Mouse (Mus musculus) embryonic stem cell, embryonic (primary cell): ENCODE measurements around the gene Tgfbr3l.

Experiments
- CTCF ChIA-PET, 4 experiments: fragments of 300-600 bp in 2 of 4; fragments of 350-600 bp in 2 of 4; sonication (Branson Sonifier 250); formaldehyde crosslinking; loops; one replicate each; lab custom pipeline; 2022; ENCODE audit warnings: inconsistent platforms in 2 of 4; lab: Charles Lee
- POLR2A ChIA-PET, 4 experiments: fragments of 300-600 bp in 2 of 4; fragments of 350-600 bp in 2 of 4; sonication (Branson Sonifier 250); formaldehyde crosslinking; loops; one replicate each; lab custom pipeline; 2022; ENCODE audit warnings: antibody characterized with exemption in 4 of 4, inconsistent platforms in 1 of 4; lab: Charles Lee

Gene Tgfbr3l

DNA sequence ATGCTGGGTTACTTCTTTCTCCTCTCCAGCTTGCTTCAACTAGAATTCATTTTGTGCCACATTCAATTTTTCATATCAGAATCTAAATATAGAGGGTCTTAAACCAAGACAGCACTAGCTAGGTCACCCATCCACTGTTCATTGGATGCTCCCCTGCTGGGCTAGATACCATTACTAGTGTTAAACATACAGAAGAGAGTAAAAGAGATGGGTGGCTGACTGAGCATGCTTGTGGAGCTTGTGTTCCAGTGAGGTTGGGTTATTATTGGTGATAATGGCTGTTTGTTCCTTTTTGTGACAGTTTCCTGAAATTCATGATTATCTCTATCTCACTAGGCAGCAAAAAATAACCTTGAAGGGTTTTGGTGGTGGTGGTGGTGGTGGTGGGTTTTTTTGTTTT is 26.0 kb upstream of the Tgfbr3l start:
- ChIA-PET CTCF (interaction anchor here in 1 of 4 experiments (1.7 kb wide), 1 partner anchor 29 kb away, joined by 6 read pairs; no protein-coding TSS in a partner anchor), POLR2A (interaction anchor here in 1 of 4 experiments (1.0 to 2.5 kb wide), 2 partner anchors 9 to 13 kb away, joined by 5 to 11 read pairs; no protein-coding TSS in a partner anchor)

DNA sequence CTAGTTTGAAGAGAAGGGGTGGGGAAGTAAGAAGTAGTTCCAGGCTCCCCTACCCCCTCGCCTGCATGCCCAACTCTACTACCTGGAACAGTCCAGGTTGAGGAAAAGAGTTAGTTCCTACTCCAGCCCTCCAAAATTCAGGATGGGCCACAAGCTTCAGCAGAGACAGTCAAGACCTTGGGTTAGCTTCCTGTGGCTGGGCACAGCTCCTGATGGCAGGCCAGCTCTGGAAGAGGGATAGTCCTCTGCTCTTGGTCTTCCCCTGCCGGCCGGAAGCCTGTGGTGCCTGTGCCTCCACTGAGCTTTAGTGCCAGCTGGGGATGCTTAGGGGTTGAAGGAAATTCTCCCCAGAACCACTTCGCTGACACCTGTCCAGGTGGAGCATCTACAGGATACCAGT is 21.7 kb upstream of the Tgfbr3l start:
- CTCF ChIA-PET = interaction anchor here in 1 of 4 experiments (1.6 to 2.2 kb wide), 2 partner anchors 9 to 24 kb away, joined by 4 to 6 read pairs; partner anchors contain the start of gene Prr36
- POLR2A ChIA-PET = interaction anchor here (0.9 to 4.9 kb wide), 7 partner anchors 9 to 21 kb away, joined by 3 to 47 read pairs (median 5); partner anchors contain the start of genes Gm49320 (in 3 of the 4), Map2k7 (in 3 of the 4) and Prr36 (in 1 of the 4)

DNA sequence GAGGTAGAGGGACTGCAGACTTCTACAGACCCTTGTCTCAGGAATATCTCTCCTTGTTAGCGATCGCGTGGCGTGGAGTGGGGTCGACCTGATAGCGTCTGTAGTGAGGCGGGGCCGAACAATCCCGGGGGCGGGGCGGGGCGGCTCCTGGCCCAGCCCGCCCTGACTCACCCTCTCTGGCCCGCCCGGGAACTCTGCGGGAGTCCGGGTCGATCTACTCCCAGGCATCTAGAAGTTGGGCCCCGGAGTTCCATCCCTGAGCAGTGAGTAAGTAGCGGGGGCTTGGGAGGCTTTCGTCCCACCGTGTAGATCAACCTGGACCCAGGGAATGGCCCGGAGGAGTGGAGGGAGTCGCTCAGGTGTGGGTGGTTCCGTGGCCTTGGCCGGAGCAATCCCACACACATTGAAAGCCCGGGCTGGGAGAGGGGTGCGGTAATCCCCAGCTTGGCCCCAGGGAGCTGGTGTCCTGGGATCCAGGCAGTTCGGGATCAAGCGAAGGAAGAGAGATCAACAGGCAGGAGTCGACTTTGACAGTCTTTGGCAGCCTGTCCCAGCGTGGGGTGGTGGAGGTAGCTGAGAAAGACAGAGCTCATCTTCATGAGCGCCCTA is 21.2 kb upstream of the Tgfbr3l start, which contains the start of gene Lrrc8e:
Gene Lrrc8e, plus strand, starts transcription at position 89 of the 609 bp plus-strand sequence.
- POLR2A ChIA-PET = interaction anchor here (0.5 to 4.9 kb wide), 19 partner anchors 10 to 649 kb away, joined by 3 to 47 read pairs (median 4); partner anchors contain the start of genes Gm49320 (in 3 of the 4), Map2k7 (in 3 of the 4) and Prr36 (in 2 of the 4)
- CTCF ChIA-PET = interaction anchor here in 2 of 4 experiments (0.7 to 2.2 kb wide), 6 partner anchors 9 to 34 kb away, joined by 3 to 6 read pairs (median 4); partner anchors contain the start of genes Map2k7 (in 1 of the 2) and Prr36 (in 1 of the 2)

DNA sequence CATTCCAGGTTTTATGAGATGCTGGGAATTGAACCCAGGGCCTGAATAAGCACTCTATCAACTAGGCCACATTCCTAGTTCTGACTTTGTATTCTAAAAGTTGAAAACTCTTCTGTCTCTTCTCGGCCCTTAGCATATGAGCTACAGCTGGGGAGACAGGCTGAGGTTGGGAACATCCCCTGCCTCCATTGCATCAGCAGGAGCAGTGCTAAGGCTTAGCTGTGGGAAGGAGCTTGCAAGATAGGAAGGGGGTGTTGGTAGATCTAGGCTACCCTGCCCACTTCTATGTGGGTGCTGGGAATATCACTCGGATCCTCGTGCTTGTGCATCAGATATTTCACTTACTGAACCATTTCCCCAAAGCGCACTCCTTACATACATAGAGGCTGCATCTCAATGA is 20.1 kb upstream of the Tgfbr3l start:
- ChIA-PET POLR2A (interaction anchor here (0.8 to 4.9 kb wide), 16 partner anchors 9 to 120 kb away, joined by 3 to 47 read pairs (median 4); partner anchors contain the start of genes Gm49320 (in 3 of the 4), Map2k7 (in 3 of the 4) and Prr36 (in 2 of the 4)), CTCF (interaction anchor here in 3 of 4 experiments (0.7 to 2.2 kb wide), 6 partner anchors 11 to 35 kb away, joined by 3 to 6 read pairs (median 4); partner anchors contain the start of gene Prr36 (in 1 of the 3))

DNA sequence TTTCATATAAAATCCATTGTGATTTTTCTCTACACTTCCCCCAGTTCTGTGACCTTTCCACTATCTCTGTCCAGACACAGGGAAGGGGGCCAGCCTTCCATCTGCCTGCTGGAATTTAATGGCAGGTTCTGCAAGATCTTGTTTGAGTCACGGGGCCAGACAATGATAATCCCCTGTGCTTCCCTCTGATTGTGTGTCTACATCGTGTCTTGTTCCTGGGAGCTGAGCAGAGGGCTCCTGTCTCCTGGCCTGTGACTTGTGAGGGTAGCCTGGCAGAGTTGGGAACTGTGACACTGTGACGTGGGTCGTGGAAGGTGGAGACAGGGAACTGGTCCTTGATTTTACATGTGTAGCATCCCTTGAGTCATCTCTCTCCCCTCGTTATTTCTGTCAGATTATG is 18.2 kb upstream of the Tgfbr3l start:
- CTCF ChIA-PET = interaction anchor here in 1 of 4 experiments (1.1 kb wide), 1 partner anchor 23 kb away, joined by 4 read pairs; no protein-coding TSS in a partner anchor
- POLR2A ChIA-PET = interaction anchor here in 2 of 4 experiments (0.7 to 4.9 kb wide), 7 partner anchors 8 to 384 kb away, joined by 3 to 47 read pairs (median 3); partner anchors contain the start of genes Gm49320 (in 1 of the 2) and Map2k7 (in 1 of the 2)

DNA sequence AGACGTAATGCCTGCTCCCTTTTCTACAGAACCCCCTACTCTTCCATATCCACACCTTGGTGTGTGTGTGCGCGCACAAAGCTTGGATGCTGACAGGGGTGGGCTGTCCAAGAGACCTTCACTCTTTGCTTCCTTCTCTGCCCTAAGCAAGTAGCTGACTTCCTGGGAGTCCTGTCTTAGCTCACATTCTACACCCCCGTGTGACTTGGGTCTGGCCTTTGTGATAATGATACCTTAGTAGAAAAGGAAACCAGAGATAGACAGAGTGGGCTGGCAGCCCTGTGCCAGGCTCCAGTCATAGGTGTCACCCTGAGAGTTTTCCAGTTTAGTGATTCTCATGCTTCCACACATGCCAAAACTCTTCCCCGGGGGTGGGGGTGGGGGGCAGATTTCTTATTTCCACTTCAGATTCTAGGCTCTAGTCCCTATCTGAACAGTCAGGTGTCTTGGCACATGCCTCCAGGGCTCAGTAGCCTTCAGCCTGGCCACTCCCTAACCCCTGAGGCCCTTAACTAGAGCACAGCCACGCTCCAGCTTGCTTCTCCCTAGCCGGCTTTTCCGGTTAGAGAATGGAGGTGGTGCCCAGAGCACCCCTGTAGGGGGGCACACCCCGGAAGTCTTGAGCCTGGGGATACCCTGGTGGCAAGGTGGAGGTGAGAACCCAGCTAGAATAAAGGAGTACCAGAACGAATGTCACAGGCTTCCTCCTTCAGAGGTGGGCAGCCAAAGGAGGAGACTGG is 17.2 kb upstream of the Tgfbr3l start:
- POLR2A ChIA-PET = interaction anchor here in 2 of 4 experiments (0.8 to 4.0 kb wide), 10 partner anchors 10 to 383 kb away, joined by 3 to 11 read pairs (median 3); partner anchors contain the start of gene Prr36 (in 1 of the 2)
- CTCF ChIA-PET = interaction anchor here in 2 of 4 experiments (0.9 to 1.4 kb wide), 4 partner anchors 24 to 38 kb away, joined by 4 to 7 read pairs (median 4); no protein-coding TSS in a partner anchor

DNA sequence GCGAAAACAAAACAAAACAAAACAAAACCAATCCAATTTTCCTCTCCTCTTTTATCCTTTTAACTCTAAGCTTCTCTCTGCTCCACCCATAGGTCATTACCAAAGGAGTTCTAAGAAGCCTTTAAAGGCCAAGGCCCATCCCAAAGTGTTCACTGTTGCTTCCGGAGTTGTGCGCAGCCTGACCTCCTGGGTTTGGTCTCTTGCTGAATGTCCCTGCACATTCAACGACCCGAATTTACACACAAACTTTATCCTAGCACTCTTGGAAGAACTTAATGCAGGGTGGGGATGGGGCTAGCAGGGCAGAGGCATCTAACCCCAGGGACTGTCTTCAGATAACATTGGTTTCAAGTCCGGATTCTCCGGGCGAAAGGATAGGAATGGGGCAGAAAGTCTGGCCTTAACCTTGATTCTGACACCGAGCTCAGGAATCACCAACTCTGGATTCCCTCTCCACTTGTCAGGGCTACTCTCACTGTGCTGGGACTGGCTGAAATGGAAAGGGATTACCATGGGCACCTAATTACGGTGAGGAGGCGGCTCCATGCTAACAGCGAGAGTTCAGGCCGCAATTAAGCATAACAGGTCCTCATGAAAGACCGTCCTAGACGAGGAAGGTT is 10.1 kb upstream of the Tgfbr3l start:
- CTCF ChIA-PET = interaction anchor here (0.5 to 2.4 kb wide), 22 partner anchors 11 to 641 kb away, joined by 3 to 13 read pairs (median 4); partner anchors contain the start of genes Ctxn1 (in 3 of the 4), Snapc2 (in 2 of the 4) and Prr36 (in 1 of the 4)
- POLR2A ChIA-PET = interaction anchor here (0.7 to 6.5 kb wide), 44 partner anchors 10 to 658 kb away, joined by 3 to 61 read pairs (median 6); partner anchors contain the start of genes Lrrc8e (in 3 of the 4), Prr36 (in 3 of the 4), Snapc2 (in 3 of the 4) and Tgfbr3l (in 2 of the 4)

DNA sequence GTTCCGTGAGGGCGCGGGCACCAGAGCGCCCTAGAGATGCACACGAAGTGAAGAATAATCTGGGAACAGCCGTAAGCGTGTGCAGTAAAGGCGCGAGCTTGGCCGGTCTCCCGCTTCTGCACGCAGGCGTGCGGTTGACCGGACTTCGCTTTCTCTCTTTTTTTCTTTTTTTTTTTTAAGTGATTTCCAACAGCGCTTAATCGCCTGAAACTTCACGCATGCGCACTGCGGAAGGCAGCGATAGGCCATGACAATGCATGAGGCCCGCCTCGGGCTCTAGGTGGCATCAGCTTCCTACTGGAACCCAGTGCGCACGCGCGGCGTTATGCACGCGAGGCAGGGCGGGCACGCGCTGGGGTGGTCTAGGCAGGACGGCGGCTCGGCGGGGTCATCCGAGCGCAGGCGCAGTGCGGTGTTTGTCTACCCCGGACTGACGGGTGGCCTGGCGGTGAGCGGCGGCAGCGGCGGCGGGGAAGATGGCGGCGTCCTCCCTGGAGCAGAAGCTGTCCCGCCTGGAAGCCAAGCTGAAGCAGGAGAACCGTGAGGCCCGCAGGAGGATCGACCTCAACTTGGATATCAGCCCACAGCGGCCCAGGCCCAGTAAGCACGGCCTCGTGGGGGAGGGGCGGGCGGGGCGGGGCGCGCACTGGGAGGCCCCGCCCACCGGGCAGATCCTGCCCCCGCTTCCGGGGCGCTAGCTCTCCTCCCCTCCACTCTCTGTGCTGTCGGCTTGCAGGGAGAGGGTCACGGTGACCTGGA is 9.4 kb upstream of the Tgfbr3l start, which contains the start of the genes Map2k7 and Gm49320:
Gene Map2k7, plus strand, starts transcription at position 307 of the 759 bp plus-strand sequence.
Gene Gm49320, plus strand, starts transcription at position 432 of the 759 bp plus-strand sequence.
- CTCF ChIA-PET = interaction anchor here (0.6 to 2.4 kb wide), 27 partner anchors 9 to 562 kb away, joined by 3 to 13 read pairs (median 5); partner anchors contain the start of genes Ctxn1 (in 3 of the 4), Snapc2 (in 2 of the 4) and Prr36 (in 1 of the 4)
- POLR2A ChIA-PET = interaction anchor here (0.6 to 6.5 kb wide), 56 partner anchors 9 to 659 kb away, joined by 3 to 61 read pairs (median 5); partner anchors contain the start of genes Lrrc8e (in 3 of the 4), Prr36 (in 3 of the 4), Snapc2 (in 3 of the 4) and Ctxn1 (in 2 of the 4)

DNA sequence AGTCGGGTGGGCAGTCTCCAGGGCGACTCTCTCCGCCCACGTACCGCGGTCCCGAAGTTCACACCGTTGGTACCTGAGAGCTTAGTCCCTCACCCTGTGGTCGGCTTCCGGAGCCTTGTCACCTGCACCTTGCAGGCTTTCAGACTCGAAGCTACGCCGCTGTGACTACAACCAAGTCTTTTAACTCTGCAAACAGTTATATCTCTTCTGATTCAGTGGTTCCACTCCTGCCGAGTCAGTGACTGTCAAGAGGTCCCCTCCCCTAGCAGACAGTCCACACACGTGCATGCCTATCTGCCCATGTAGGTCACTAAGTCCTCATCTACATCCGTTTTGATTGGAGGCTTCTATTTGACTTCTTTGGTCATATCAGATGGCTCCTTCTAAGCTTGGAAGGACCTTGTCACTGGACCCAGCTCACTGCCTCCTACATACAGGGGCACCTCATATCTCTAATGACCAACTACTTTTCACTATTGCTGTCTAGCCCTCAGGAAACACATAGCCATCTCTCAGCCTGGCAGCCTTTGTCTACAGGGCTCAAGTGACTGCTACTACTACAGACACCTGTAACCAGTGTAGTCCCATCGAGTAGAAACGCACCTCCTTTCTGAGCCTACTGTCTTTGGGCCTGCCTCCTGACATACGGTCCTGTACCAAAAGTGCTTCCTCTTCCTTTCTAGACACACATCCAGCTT is 8.7 kb upstream of the Tgfbr3l start:
- CTCF ChIA-PET = interaction anchor here (0.6 to 2.4 kb wide), 25 partner anchors 8 to 131 kb away, joined by 3 to 13 read pairs (median 5); partner anchors contain the start of genes Ctxn1 (in 3 of the 4), Snapc2 (in 2 of the 4) and Prr36 (in 1 of the 4)
- POLR2A ChIA-PET = interaction anchor here (0.6 to 6.5 kb wide), 44 partner anchors 8 to 659 kb away, joined by 3 to 61 read pairs (median 5); partner anchors contain the start of genes Lrrc8e (in 3 of the 4), Prr36 (in 3 of the 4), Ctxn1 (in 2 of the 4) and Snapc2 (in 2 of the 4)

DNA sequence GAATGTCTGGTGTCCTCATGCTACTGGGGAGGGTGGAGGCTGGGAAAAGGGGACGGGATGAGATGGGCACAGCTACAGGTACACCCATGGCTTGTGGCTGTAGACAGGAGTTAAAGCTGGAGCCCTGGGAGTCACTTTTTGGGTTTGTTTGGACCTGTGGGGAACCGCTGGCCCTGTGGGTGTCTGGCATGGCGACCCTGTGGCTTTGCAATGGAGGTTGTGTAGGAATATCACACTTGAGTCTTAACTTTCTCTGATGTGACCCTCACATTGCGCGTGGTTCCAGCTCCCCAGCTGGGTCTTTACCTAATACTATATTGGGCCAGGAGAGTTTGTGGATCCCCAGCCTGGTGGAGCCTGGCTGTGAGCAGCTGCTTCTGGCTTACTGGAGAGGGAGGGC is 3.0 kb upstream of the Tgfbr3l start:
- POLR2A ChIA-PET = interaction anchor here in 2 of 4 experiments (0.8 to 7.4 kb wide), 5 partner anchors 8 to 37 kb away, joined by 3 to 61 read pairs (median 4); partner anchors contain the start of genes Gm49320 (in 1 of the 2) and Map2k7 (in 1 of the 2)
- CTCF ChIA-PET = interaction anchor here in 1 of 4 experiments (1.3 kb wide), 1 partner anchor 105 kb away, joined by 3 read pairs; no protein-coding TSS in a partner anchor

DNA sequence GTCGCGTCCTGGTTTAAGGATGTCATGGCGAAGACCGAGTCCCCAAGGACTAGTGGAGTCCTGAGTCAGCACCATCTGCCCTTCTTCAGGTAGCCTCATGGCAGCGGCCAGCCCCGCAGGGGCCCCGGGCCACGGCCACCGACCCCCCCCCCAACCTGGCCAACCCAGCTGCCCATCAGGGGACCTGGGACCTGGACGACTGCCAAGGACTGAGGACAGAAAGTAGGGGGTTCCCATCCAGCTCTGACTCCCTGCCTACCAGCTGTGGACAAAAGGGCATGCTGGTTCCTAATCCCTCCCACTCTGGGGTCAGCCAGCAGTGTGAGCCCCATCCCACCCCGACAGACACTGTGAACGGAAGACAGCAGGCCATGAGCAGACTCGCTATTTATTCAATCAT is 2.3 kb upstream of the Tgfbr3l start:
- ChIA-PET CTCF (no interaction called here), POLR2A (interaction anchor here in 2 of 4 experiments (0.8 to 7.4 kb wide), 5 partner anchors 9 to 52 kb away, joined by 3 to 61 read pairs (median 5); partner anchors contain the start of genes Gm49320 (in 1 of the 2) and Map2k7 (in 1 of the 2))

DNA sequence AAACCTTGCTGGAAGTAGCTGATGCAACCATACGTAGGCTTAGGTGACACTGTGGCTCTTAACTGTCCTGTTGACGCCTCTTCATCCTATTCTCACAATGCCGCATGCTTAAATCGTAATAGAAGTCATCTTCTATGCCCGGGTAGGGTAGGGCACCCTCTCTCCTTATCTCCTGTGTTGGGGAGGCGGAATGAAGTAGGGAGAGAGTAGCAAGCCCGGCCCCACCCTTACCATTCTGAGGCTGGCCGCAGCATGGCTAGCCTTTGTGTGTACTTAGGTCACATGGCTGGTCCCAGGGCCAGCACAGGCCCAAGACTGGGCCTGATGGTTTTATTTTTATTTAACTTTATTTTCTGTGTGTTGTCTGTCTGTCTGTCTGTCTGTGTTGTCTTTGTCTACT is 773 bp upstream of the Tgfbr3l start:
- CTCF ChIA-PET = interaction anchor here in 1 of 4 experiments (0.9 to 1.1 kb wide), 2 partner anchors 9 to 12 kb away, joined by 3 to 4 read pairs; partner anchors contain the start of genes Ctxn1, Gm49320 and Map2k7
- POLR2A ChIA-PET = interaction anchor here in 3 of 4 experiments (0.5 to 7.4 kb wide), 9 partner anchors 9 to 754 kb away, joined by 3 to 61 read pairs (median 4); partner anchors contain the start of genes Gm49320 (in 2 of the 3), Map2k7 (in 2 of the 3), Ctxn1 (in 1 of the 3) and Lrrc8e (in 1 of the 3)

DNA sequence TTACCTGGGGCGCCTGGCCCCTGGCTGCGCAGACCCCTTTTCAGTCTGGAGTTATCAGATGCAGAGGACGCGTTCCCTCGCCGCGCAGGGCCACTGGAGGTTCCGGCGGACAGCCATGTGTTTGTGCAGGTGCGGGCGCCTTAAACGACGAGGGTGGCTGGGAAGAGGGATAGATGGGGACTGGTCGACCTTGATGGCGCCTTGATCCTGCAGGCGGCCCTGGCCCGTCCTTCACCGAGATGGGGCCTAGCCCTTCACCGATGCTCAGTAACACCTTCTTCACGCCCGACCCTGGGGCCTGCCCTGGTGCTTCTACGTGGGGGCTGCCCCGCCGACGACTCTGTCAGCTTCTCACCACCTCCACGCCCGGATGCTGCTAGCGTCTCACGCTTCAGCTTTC is 1.2 kb downstream of the Tgfbr3l start:
- ChIA-PET POLR2A (interaction anchor here in 3 of 4 experiments (1.0 to 7.4 kb wide), 17 partner anchors 8 to 143 kb away, joined by 3 to 61 read pairs (median 5); partner anchors contain the start of genes Ctxn1 (in 3 of the 3), Gm49320 (in 3 of the 3), Map2k7 (in 3 of the 3) and Prr36 (in 1 of the 3)), CTCF (interaction anchor here in 2 of 4 experiments (1.0 to 3.1 kb wide), 8 partner anchors 10 to 121 kb away, joined by 3 to 16 read pairs (median 8); partner anchors contain the start of genes Ctxn1 (in 2 of the 2), Gm49320 (in 1 of the 2) and Map2k7 (in 1 of the 2))
